9 mouse cellular contexts compared by ENCODE assay signal in the genomic region with DNA sequence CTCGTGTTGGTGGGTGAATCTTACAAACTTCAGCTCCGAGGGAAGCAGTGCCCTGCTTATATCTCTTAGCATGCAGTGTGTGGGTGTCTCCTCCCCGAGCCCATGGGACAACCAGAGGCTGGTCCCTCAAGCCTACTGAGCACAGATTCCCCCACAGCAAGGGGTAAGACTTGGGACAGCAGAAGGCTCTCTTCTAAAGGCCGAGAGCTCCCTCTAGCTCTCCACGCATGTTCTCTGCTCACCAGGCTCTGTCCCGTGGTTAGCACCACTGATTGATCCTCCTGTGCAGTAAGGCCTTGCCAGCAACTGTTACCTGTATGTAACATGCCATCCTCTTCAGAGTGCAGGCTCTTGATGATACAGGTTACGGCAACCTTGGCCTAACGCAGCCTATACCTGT. TPM values are rescaled to one million over a fixed set of nuclear protein-coding genes. Genes with fewer than 3 reads are reported as not detected.
DNase-seq lines count a peak whose midpoint lies in the region; ATAC-seq and TF ChIP-seq lines count a peak whose summit lies in the region.
"Had no signal": no experiment of that assay in that cellular context is flagged by ENCODE, and none has a peak within 500 bp of the region (broad histone marks: within the 10 kb centered on the region; RNA-seq: fewer than 3 reads in every experiment).

No protein-coding gene starts in this region.

- no peaks in the 10 kb centered on the region for H3K36me3 ChIP-seq in kidney, adult 2 months (ENCODE audit: control insufficient read depth, insufficient read depth, low read length)
- no peaks in the 10 kb centered on the region for H3K36me3 ChIP-seq in kidney, embryonic 16.5 days (ENCODE audit: insufficient read depth, low read length)

- H3K4me2 ChIP-seq in kidney, embryonic 16.5 days (replicated peaks; ENCODE audit: low read depth, low read length), result no peak overlapping the region

- no peak for TF ChIP-seq POLR2A in cerebellum, adult 2 months (IDR thresholded peaks at IDR 0.05; ENCODE audit: borderline replicate concordance, insufficient read depth, low read length)
- TF ChIP-seq POLR2A in kidney, adult 2 months (IDR thresholded peaks at IDR 0.05; ENCODE audit: low read depth, low read length), result no peak

- DNase-seq in cerebellum, adult 2 months, result peak in 1 of 2 experiments; percentile 19
- DNase-seq in cerebellum, adult 11-12 months, result no peak
- peak; percentile 33 for DNase-seq in kidney, adult 2 months
- DNase-seq in thymus, postnatal 14 days, result peak; percentile 39
- no peak for DNase-seq in thymus, postnatal 0 days (ENCODE audit: low spot score)
- DNase-seq: cerebellum, adult 8-10 months had no signal

- no peak overlapping the region for H3K27ac ChIP-seq in cerebellum, adult 2 months (ENCODE audit: insufficient read depth, low read length)
- no peak overlapping the region for H3K27ac ChIP-seq in kidney, adult 2 months (ENCODE audit: insufficient read depth, low read depth, low read length)
- no peak overlapping the region for H3K27ac ChIP-seq in kidney, embryonic 16.5 days (ENCODE audit: low read length)

- H3K4me1 ChIP-seq in cerebellum, adult 2 months (ENCODE audit: control insufficient read depth, insufficient read depth, low read length), result no peaks in the 10 kb centered on the region
- H3K4me1 ChIP-seq in kidney, adult 2 months (ENCODE audit: control insufficient read depth, insufficient read depth, low read length), result no peaks in the 10 kb centered on the region
- H3K4me1 ChIP-seq in kidney, embryonic 16.5 days (ENCODE audit: insufficient read depth, low read length), result no peaks in the 10 kb centered on the region

- no peaks in the 10 kb centered on the region for H3K9me3 ChIP-seq in kidney, embryonic 16.5 days (ENCODE audit: low read length)

- H3K27me3 ChIP-seq in cerebellum, adult 2 months (ENCODE audit: control insufficient read depth, insufficient read depth, low read length), result no peaks in the 10 kb centered on the region
- H3K27me3 ChIP-seq in kidney, adult 2 months (replicated peaks; ENCODE audit: control insufficient read depth, insufficient read depth, low read length), result no peaks in the 10 kb centered on the region
- no peaks in the 10 kb centered on the region for H3K27me3 ChIP-seq in kidney, embryonic 16.5 days (ENCODE audit: insufficient read depth, low read length)

- WGBS in cerebellum, adult 2 months, result 68% methylated on average over 8 of the region's 8 CpGs
- 68% methylated on average over 8 of the region's 8 CpGs for WGBS in kidney, adult 2 months
- 65% methylated on average over 8 of the region's 8 CpGs for WGBS in kidney, embryonic 16.5 days

- H3K9ac ChIP-seq in kidney, embryonic 16.5 days (replicated peaks; ENCODE audit: low read length), result no peak overlapping the region

- ATAC-seq in kidney, embryonic 16.5 days (ENCODE audit: low FRiP score, low TSS enrichment), result no peak
- ATAC-seq in erythroblast, adult 5-6 weeks (replicated peaks; ENCODE audit: low FRiP score, poor library complexity, severe bottlenecking), result no peak
- no peak for ATAC-seq in megakaryocyte-erythroid progenitor cell, adult 5-6 weeks (replicated peaks; ENCODE audit: low FRiP score, low TSS enrichment, poor library complexity, severe bottlenecking)

- peak; percentile 38; the same call in 1 of the 2 replicates for TF ChIP-seq CTCF in cerebellum, adult 2 months (IDR thresholded peaks at IDR 0.05; ENCODE audit: borderline replicate concordance, insufficient read depth, low read depth, low read length)
- TF ChIP-seq CTCF in kidney, adult 2 months (conservative IDR thresholded peaks at IDR 0.05; ENCODE audit: insufficient read depth, insufficient read length, low read depth, low read length), result peak; percentile 66

- no peak overlapping the region for H3K4me3 ChIP-seq in cerebellum, adult 2 months (replicated peaks; ENCODE audit: insufficient read depth, low read depth, low read length)
- no peak overlapping the region for H3K4me3 ChIP-seq in kidney, adult 2 months (ENCODE audit: insufficient read depth, low read depth, low read length)
- no peak overlapping the region for H3K4me3 ChIP-seq in kidney, embryonic 16.5 days (ENCODE audit: low read length)

RNA-seq across cellular contexts. Expression of a gene that starts 36.5 kb away (rescaled TPM):
- polyA plus RNA-seq in cerebellum, adult 2 months (2012; rRNA removed), result 19.1 and 21.0 TPM in 2 replicates
- 1.3 and 4.2 TPM in 2 replicates for polyA plus RNA-seq in kidney, adult 2 months (2012; rRNA removed)
- 2.2 TPM in 2 replicates for polyA plus RNA-seq in kidney, embryonic 16.5 days (2015; fragmentation: Nextera tagmentation; extraction: Ambion mirVana)
- 14.8 and 20.3 TPM in 2 replicates for polyA plus RNA-seq in thymus, postnatal 0 days (2015; fragmentation: Nextera tagmentation; extraction: Ambion mirVana)
- 7.7 and 12.9 TPM in 2 replicates for total RNA-seq in erythroblast, adult 5-6 weeks (2015; ENCODE audit: low replicate concordance)
- 5.4 and 8.5 TPM in 2 replicates for total RNA-seq in erythroblast, adult 5-6 weeks (2017; ENCODE audit: low replicate concordance)
- total RNA-seq in megakaryocyte-erythroid progenitor cell, adult 5-6 weeks (2014; fragmentation: Nextera tagmentation), result 13.7 and 21.6 TPM in 2 replicates
- 4.0 and 5.7 TPM in 2 replicates for total RNA-seq in megakaryocyte-erythroid progenitor cell, adult 5-6 weeks (2017)

RNA-seq across cellular contexts. Expression of a gene that starts 45.0 kb away (rescaled TPM):
- polyA plus RNA-seq in cerebellum, adult 2 months (2012; rRNA removed), result 0.63 and 1.0 TPM in 2 replicates
- polyA plus RNA-seq in kidney, adult 2 months (2012; rRNA removed), result 0.10 and 0.44 TPM in 2 replicates
- polyA plus RNA-seq in kidney, embryonic 16.5 days (2015; fragmentation: Nextera tagmentation; extraction: Ambion mirVana), result 0.17 and 0.40 TPM in 2 replicates
- polyA plus RNA-seq in thymus, postnatal 0 days (2015; fragmentation: Nextera tagmentation; extraction: Ambion mirVana), result 0.05 and 0.46 TPM in 2 replicates
- not detected in 2 replicates for total RNA-seq in erythroblast, adult 5-6 weeks (2015; ENCODE audit: low replicate concordance)
- 0.42 TPM in 1 of 2 replicates, not detected in the other for total RNA-seq in erythroblast, adult 5-6 weeks (2017; ENCODE audit: low replicate concordance)
- total RNA-seq in megakaryocyte-erythroid progenitor cell, adult 5-6 weeks (2014; fragmentation: Nextera tagmentation), result not detected in 2 replicates
- total RNA-seq in megakaryocyte-erythroid progenitor cell, adult 5-6 weeks (2017), result not detected in 2 replicates

Comparison
In these comparisons a context has a peak if more than half of its experiments do, and no peak if none do; other contexts are left out.
1. DNase-seq: peak in kidney, adult 2 months (single experiment) and thymus, postnatal 14 days (single experiment); none in cerebellum, adult 11-12 months (single experiment) and thymus, postnatal 0 days (single experiment).